Mouse (Mus musculus): ENCODE measurements around the gene Ppm1n.

- TF ChIP-seq POLR2A (IDR thresholded peaks at IDR 0.05; ENCODE audit: control insufficient read depth in 1 of 2, insufficient read depth in 1 of 2, low read depth in 1 of 2, low read length in 2 of 2, poor library complexity in 1 of 2) (no peak), EP300 (IDR thresholded peaks at IDR 0.05; ENCODE audit: low read depth in 1 of 2, low read length in 2 of 2) (no peak), TCF12 (IDR thresholded peaks at IDR 0.05; ENCODE audit: low read depth, low read length) (no peak), HCFC1 (IDR thresholded peaks at IDR 0.05; ENCODE audit: low read depth, low read length) (no peak), CHD2 (IDR thresholded peaks at IDR 0.05; ENCODE audit: low read length) (no peak), GATA1 (IDR thresholded peaks at IDR 0.05; ENCODE audit: low read depth, low read length) (no peak), POLR2AphosphoS2 (IDR thresholded peaks at IDR 0.05; ENCODE audit: low read length) (no peak), MAFK (IDR thresholded peaks at IDR 0.05; ENCODE audit: borderline replicate concordance, low read depth, low read length) (no peak), NRF1 (IDR thresholded peaks at IDR 0.05; ENCODE audit: insufficient read depth, low read depth, low read length, poor library complexity, severe bottlenecking) (no peak), POLR2AphosphoS5 (IDR thresholded peaks at IDR 0.05; ENCODE audit: borderline replicate concordance, low read depth, low read length) (no peak), ZC3H11A (IDR thresholded peaks at IDR 0.05; ENCODE audit: low read depth, low read length) (no peak), RAD21 (IDR thresholded peaks at IDR 0.05; ENCODE audit: low read depth, low read length) (no peak), CHD1 (IDR thresholded peaks at IDR 0.05; ENCODE audit: low read depth, low read length) (no peak), CTCF (IDR thresholded peaks at IDR 0.05 in 2 of 3, conservative IDR thresholded peaks at IDR 0.05 in 1 of 3; ENCODE audit: control insufficient read depth in 1 of 3, insufficient read depth in 1 of 3, low read depth in 2 of 3, low read length in 3 of 3, poor library complexity in 1 of 3, severe bottlenecking in 1 of 3) (no peak)
Observed at GRCm38 (mm10) chr7:19243858-19244257, 36.0 kb downstream of the Ppm1n start.

All from MEL (cell line).